Mouse (Mus musculus): ENCODE measurements around the gene Lrrc8d.

Lrrc8d gene

DNA sequence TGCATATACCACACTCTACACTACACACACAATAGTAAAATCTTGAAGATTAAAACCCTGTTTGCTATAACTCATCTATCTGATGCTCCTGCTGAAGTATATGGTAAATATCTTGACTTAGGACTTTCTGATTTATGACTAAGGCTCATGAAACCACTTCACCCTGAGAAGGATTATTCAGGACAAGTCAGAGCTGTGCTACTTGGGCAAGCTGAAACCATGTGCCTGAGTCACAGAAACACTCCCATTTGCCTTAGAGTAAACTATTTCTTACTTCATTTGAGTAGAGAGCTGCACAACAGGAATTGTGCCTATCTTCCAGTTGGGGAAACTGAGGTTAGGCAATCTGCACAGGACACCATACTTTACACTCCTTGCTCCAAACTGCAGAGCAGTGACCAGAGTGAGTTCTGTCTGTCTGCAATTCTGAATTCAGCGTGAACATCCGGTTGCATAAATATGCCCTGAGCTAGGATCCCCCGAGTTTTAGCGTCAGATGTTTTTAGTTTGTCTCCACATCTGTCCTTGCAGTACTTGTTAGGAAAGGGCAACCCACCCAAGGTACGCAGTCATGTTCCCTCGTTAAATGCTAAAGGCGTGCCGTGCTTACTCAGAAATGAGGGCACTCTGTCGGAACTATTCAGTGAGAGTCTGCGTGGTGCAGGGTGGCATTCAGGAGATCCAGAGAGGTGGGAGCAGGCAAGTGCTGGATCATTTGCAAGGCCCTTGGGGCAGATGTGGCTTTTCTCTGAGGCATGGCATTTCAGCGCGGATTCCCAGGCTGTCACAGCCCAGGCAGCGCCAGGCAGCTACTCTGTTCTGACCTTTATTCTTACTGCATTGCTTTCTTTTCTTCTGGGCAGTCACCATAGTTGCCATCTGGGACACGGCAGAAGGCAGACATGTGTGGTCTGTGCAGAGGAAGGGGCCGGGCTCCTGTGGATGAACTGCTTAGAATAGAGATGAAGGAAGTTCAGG, 123.0 kb downstream of the Lrrc8d start:
- DNase-seq: no peak

DNA sequence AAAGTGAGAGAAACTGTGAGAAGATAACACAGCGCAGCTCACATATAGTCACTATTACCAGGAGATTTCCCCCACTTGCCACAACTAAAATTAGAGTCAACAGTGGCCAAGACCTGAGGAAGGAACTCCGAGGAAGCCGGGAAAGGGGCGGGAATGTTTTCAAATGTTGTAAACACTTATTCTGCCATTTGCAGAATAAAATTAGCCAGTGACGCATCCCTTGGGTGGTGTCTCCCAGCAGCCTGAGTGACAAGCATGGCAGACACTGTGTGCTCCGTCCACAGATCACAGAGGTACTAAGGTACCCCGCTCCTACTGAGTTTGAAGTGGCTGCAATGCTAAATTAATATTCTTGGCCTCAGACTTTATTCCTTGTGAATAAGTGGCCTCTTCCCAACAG, 124.5 kb downstream of the Lrrc8d start:
- DNase-seq: peak; percentile 88

DNA sequence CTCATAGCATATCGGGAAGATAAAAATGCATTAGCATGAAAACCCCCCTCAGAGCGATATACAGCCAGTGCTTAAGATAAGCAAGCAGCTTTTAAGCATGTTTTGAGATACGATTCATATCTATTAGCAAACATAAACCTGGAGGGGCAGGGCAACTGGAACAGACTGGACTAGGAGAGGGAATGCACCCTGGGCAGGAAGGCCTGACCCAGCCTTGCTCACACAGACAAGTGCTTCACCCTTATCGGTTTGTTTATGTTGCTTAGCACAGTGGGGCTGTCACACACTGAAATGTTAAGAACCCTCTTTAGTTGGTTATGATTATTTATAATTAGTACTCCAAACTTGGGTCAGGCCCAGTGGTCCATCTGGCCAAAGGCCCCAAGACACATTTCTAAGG, 125.1 kb downstream of the Lrrc8d start:
- peak; percentile 40 for DNase-seq

DNA sequence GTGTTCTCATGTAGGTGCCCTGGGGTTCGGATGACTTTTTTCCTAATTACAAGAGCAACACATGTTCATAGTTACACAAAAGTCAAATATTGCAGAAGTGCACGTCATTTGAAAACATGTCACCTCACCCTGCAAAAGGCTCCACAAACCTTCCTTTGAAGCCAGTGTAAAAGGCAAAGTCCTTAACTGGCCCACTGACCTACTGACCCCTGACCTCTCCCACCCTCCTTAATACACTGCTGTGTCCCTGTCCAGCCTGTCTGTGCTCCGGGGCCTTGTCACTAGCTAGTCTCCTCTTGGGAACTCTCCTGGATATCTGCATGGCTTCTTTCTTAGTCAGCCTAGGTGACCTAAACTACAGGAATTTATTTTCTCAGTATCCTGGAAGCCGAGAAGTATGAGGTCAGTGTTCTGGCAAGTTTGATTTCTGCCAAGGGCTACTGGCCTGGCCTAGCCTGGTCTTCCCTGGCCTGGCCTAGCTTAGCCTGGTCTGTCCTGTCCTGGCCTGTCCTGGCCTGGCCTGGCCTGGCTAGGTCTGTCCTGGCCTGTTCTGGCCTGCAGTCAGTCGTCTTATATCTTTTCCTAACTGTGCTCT, 127.2 kb downstream of the Lrrc8d start:
- DNase-seq: no peak

- DNase-seq: no peak
Measured at GRCm38 (mm10) chr5:105828050-105828449, 128.3 kb downstream of the Lrrc8d start.

- no peak for DNase-seq
Measured at GRCm38 (mm10) chr5:105829008-105829586, 129.3 kb downstream of the Lrrc8d start.

GRCm38 (mm10) chr5:105832140-105832539, 132.4 kb downstream of the Lrrc8d start:
- no peak for DNase-seq

DNA sequence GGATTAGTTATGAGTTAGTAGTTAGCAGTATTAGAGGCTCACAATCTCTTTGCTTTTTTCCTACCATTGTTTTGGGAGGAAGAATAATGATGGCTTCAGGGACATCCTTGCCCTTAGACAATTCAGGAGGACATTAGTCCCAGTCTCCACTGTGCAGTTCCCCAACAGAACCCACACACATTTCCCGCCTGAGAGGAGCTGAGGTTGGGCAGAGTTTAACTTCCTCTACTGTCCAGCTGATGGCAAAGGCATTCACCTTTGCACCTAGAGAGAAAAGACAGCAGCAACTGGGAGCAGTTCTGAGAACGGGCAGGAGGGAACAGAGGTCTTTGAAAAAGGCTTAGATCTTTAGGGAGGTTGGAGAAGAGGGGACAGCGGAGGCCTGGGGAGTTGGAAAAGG, 134.2 kb downstream of the Lrrc8d start:
- DNase-seq: no peak

- DNase-seq: peak; percentile 61
Measured at GRCm38 (mm10) chr5:105836006-105836405, 136.2 kb downstream of the Lrrc8d start.

DNA sequence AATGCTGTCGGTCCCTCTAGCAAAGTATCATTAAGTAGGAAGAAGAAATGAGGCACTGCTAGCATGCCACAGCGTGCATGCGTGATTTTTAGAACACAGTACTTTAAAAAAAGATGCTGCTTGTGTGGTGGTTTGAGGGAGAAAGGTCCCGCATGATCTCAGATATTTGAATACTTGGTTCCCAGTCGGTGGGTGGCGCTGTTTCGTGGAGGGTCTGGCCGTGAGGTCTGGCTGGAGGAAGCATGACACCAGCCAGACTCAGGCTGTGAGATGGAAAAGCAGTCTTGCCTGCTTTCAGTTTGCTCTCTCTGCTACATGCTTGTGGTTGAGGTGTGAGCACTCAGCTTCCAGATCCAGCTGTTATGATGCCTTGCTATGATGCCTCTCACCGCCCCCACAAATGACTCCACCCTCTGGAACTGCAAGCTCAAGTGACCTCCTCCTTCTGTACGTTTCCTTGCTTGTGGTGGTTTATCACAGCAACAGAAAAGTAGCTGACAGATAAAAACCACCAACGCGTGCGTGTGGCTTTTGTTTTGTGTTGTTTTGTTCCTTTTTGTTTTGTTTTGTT, 140.1 kb downstream of the Lrrc8d start:
- no peak for DNase-seq

GRCm38 (mm10) chr5:105844044-105844753, 144.4 kb downstream of the Lrrc8d start:
- DNase-seq: no peak

DNA sequence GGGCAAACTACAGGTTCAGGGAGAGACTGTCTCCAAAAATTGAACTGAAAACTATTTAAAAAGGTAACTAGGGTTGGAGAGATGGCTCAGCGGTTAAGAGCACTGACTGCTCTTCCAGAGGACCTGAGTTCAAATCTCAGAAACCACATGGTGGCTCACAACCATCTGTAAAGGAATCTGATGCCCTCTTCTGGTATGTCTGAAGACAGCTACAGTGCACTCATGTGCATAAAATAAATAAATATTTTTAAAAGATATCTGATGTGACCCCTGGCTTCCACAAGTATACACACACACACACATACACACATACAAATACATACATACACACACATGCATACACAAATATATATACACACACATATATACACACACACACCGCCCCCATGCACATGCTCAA, 145.3 kb downstream of the Lrrc8d start:
- no peak for DNase-seq

DNA sequence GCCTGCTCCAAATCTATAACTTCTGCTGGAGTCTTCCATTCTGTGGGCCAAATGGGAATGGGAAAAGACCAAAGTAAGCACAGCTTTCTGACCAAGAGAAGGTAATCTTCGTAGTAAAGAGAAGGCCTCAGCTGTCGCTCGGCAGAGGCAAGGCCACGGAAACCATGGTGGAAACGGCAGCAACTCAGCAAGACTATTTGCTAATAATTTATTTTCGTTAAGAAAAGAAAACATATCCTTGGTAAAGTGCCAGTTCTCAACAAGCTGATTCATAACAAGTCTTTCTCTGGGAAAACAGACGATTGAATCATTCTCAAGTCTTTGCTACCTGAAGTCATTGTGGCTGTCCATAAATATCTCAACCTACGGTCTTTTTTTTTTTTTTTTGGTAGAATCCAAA, 148.0 kb downstream of the Lrrc8d start:
- DNase-seq: no peak

DNA sequence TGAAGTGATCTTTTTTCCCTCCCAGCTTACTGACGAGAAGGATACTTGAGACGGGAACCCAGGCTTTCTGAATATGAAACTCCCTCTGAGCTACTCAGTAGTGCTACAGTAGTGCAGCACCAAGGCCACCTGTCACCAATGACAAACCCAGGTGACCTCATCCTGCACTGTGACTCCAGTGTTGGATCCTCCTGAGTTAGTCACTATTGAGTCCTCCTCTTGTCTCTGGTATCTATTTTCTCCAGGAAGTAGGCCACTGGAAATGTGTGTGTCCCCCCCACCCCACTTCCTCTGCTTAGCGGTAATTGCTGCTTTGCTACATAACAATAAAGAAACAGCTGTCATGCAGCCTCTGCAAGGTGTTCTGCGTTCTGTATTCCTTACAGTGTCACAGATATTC, 149.5 kb downstream of the Lrrc8d start:
- no peak for DNase-seq

- no peak for DNase-seq
Measured at GRCm38 (mm10) chr5:105849643-105850042, 149.9 kb downstream of the Lrrc8d start.

GRCm38 (mm10) chr5:105853271-105853670, 153.5 kb downstream of the Lrrc8d start:
- DNase-seq: no peak

DNA sequence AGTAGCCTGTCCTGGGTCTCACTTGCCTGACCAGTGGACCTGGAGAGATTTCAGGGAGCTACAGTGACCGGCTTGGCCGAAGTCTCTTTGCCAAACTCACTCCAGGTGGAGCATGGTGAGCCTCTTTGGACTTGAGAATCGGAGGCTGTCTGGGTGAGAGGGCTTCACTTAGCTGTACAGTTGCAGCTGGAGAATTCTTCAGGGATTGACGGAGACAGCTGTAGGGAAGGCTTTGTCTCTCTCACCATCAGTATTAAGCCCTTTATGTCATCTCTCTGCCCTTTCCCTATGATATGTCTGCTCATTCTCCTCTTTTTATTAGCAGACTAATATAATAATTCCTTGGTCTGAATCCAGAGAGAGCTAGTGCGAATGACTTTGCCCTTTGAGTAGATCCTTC, 157.7 kb downstream of the Lrrc8d start:
- no peak for DNase-seq

DNA sequence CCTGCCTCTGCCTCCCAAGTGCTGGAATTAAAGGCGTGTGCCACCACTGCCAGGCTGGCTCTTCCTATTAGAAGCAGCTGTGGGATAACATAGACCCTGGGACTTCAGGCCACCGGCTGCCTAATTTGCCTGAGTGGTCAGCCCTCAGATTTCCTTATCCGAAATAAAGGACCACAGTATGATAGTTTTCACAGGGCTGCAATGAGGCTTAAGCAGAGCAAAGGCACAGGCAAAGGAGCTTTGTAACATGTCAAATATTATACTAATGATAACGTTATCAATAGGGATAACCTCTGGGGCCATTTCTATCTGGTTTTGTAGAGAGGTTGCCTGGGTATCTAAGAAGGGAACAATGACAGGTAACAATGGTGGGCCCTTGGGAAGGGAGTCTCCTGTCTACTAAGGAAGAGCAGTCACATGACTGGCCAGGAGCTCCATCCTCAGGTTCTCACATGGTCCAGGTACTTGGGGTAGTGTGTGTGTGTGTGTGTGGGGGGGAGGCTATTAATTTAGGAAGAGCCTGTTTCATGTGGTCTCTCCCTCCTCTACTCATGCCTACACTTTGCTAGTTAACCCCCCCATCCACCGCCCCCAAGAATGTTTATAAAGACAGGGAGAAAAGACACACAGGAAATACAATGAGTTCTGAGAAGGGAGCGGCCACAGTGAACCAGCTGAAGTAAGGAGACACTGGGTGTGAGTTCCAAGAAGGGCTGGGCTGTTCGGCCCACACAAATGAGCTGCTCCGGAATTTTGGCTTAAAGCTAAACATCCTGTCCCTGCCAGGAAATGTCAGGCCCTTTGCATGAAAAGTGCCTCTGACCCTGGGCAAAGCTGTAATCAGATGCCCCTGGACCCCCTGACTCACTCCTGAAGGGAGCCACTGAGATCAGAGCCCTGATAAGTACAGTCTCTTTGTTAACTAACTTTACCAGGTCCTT, 159.3 kb downstream of the Lrrc8d start:
- peak; percentile 90 for DNase-seq

DNA sequence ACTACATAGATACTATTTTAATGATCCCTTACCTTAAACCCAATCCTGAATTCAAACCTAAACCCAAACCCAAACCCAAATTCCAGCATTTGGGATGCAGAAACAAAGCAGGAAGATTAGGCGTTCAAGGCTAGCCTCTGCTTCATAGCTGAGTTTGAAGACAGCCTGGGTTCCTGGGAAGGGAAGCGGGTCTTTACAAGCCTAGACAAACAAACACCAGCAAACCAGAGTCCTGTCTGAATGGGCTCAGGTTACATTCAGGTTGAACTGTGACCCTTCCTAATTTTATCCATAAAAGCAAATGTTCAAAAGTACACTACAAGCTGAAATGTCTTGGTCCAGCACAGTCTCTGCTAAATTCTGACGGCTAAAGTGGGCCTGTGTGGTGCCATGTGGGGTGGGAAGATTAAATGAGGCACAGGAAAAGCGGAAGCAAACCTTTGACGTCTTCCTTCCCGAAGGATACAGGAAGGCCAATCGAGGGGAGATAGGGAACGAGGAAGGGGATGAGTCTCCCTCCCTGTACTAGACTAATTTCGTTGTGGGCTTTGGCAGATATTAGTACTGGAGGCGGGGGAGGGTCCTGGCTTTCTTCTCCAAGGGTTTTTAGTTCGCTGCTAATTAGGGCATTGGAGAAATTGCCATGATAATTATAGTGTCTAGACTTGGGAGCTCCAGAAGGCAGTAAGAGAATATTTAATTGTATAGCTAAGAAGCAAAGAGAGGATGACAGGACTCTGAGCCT, 160.1 kb downstream of the Lrrc8d start:
- peak; percentile 41 for DNase-seq

GRCm38 (mm10) chr5:105860461-105860835, 160.7 kb downstream of the Lrrc8d start:
- DNase-seq: no peak

DNA sequence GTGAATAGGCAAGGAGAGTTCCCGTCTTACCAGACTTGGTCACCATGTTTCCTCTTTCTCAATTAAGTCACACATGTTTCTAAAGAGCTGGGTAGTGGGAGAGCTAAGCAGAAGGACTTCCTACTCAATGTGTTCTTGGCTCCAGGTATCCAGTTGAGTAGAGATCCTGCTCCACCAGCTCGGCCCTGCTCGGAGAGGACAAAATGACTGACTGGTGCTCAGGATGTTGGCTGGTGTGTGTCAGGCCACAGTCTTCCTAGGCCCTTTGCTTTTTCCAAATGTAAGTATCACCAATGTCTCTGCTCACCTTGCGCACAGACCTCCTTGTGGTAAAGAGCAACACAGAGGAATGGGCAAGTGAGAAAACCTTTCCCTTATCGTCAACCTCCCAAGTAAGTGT, 161.8 kb downstream of the Lrrc8d start:
- DNase-seq: no peak
